Mouse (Mus musculus) G1E (cell line): ENCODE measurements around the gene Haus7.

Source experiments
- CTCF ChIP-seq: IDR thresholded peaks from 2 replicates; pipeline ENCODE4 v1.5.1; 2012; ENCODE audit warnings: low read depth, low read length, inconsistent platforms, mixed read lengths
- GATA1 ChIP-seq: IDR thresholded peaks from 2 replicates; pipeline ENCODE4 v1.6.1; 2012; ENCODE audit warnings: borderline replicate concordance, low read length, inconsistent platforms, mixed read lengths
- TAL1 ChIP-seq: conservative IDR thresholded peaks from 2 replicates; pipeline ENCODE4 v1.6.1; 2012; ENCODE audit warnings: low read depth, low read length, inconsistent platforms, mixed read lengths

DNA sequence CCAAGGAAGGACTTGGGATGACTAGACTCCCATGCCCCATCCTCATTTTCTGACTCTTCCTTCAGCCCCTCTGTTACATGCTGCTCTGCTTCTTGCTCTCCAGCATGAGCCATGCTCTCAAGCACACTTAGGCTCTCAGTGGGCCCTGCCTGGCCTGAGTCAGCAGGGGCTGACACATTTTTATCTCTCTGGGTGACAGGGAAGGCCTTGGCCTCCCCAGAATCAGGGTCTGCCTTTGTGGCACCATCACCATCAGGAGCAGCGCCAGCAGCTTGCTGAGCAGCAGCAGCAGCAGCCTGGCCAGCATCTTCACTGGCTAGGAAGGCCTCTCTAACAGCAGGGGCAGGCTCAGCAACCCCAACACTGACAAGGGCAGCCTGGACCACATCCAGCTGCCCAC lies 62.4 kb downstream of the Haus7 start:
- TF ChIP-seq TAL1 (no peak), CTCF (no peak), GATA1 (no peak)
